Mouse (Mus musculus) CD8-positive naive resting alpha-beta T cell, adult 2 months (primary cell): ENCODE measurements around the gene Pdzd2.

Experiments
- DNase-seq, 2 experiments: peaks; one replicate each; pipeline ENCODE4 v3.0.0; 2022; ENCODE audit warnings: low read depth in 2 of 2, low spot score in 2 of 2

Gene Pdzd2

GRCm38 (mm10) chr15:12579196-12579595 is 160.5 kb downstream of the Pdzd2 start:
- DNase-seq = no peak

- DNase-seq = no peak
Measured at GRCm38 (mm10) chr15:12578276-12578675, 161.4 kb downstream of the Pdzd2 start.

GRCm38 (mm10) chr15:12577715-12578114 is 162.0 kb downstream of the Pdzd2 start:
- no peak for DNase-seq

GRCm38 (mm10) chr15:12577054-12577696 is 162.5 kb downstream of the Pdzd2 start:
- DNase-seq = peak in 1 of 2 experiments; percentile 6

- no peak for DNase-seq
Measured at GRCm38 (mm10) chr15:12573621-12574020, 166.1 kb downstream of the Pdzd2 start.

- DNase-seq = no peak
Measured at GRCm38 (mm10) chr15:12571168-12571567, 168.6 kb downstream of the Pdzd2 start.

- DNase-seq = no peak
Measured at GRCm38 (mm10) chr15:12566637-12567440, 172.9 kb downstream of the Pdzd2 start.

GRCm38 (mm10) chr15:12565281-12565680 is 174.4 kb downstream of the Pdzd2 start:
- no peak for DNase-seq

- DNase-seq = no peak
Measured at GRCm38 (mm10) chr15:12560505-12560904, 179.2 kb downstream of the Pdzd2 start.

- DNase-seq = no peak
Measured at GRCm38 (mm10) chr15:12557663-12558436, 181.9 kb downstream of the Pdzd2 start.

- no peak for DNase-seq
Measured at GRCm38 (mm10) chr15:12553211-12553610, 186.5 kb downstream of the Pdzd2 start.

GRCm38 (mm10) chr15:12550919-12551318 is 188.8 kb downstream of the Pdzd2 start:
- DNase-seq = no peak

- DNase-seq = no peak
Measured at GRCm38 (mm10) chr15:12550376-12550775, 189.3 kb downstream of the Pdzd2 start.

GRCm38 (mm10) chr15:12549919-12550305 is 189.8 kb downstream of the Pdzd2 start:
- no peak for DNase-seq

GRCm38 (mm10) chr15:12549271-12549918 is 190.3 kb downstream of the Pdzd2 start:
- no peak for DNase-seq

GRCm38 (mm10) chr15:12548696-12549095 is 191.0 kb downstream of the Pdzd2 start:
- no peak for DNase-seq

- DNase-seq = no peak
Measured at GRCm38 (mm10) chr15:12547640-12548405, 191.9 kb downstream of the Pdzd2 start.

- DNase-seq = no peak
Measured at GRCm38 (mm10) chr15:12546781-12547180, 192.9 kb downstream of the Pdzd2 start.

- no peak for DNase-seq
Measured at GRCm38 (mm10) chr15:12545671-12546070, 194.1 kb downstream of the Pdzd2 start.

GRCm38 (mm10) chr15:12545220-12545619 is 194.5 kb downstream of the Pdzd2 start:
- DNase-seq = no peak
